Mouse (Mus musculus) gastrocnemius, adult 18-20 months (tissue): ENCODE results near the gene Gm36176. TPM values are rescaled to one million over a fixed set of nuclear protein-coding genes. Genes with fewer than 3 reads are reported as not detected.

Experiments used
- DNase-seq: peaks from one replicate; pipeline ENCODE4 v3.0.0; 2021; ENCODE audit warnings: low spot score
- total RNA-seq, 2 experiments: library from RNA; stranded (reverse); gene quantifications; 2 replicates each; pipeline ENCODE4 v1.2.3; 2021

Gene Gm36176
- total RNA-seq, 2 experiments from 2014 or later, result not detected

GRCm38 (mm10) chr10:77880305-77880704, 33.7 kb downstream of the Gm36176 start:
- DNase-seq, result no peak

DNA sequence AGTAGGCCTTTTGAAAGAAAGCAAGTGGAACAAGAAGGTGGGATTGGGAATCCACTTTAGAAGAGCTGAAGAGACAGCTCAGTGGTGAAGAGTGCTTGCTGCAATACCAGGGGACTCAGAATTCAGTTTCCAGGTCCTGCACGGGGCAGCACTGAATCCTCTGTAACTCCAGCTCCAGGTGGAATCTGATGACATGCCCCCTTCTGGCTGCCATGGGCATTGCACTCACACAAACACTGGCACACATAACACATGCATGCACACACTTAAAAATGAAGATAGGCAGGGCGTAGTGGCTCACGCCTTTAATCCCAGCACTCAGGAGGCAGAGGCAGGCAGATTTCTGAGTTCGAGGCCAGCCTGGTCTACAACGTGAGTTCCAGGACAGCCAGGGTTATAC, 36.0 kb downstream of the Gm36176 start:
- no peak for DNase-seq

DNA sequence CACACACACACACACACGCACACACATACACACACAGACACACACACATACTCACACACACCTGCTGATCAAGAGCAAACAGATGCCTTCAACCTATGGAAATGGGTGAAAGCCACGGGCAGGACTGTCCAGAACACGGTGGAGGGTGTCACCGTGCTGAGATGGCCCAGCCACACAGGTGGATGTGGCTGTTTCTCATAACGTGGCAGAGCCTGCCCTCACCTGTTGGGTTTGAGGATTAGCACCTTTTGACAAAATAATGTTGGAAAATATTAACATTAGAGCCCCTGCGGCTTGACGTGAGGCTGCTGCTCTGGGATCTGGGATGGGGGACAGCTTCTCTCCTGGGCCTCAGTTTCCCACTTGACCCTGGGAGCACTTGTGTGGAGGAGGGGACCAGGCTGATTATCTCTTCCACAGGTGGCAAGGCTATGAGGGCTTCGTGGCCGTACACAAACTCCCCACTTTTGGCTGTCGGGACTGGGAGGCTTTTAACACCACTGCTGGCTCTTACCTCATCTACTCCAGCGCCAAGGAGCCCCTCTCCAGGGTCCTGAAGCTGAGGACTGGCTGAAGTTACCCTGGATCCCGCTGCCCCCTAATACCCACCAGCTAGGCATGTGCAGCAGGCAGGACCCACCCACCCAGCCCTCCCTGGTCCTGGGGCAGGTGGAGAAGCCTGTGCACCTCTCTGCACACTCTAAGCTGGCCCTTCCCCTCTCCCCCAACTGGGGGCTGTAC, 39.6 kb downstream of the Gm36176 start:
- DNase-seq, result no peak

GRCm38 (mm10) chr10:77890987-77891565, 44.5 kb downstream of the Gm36176 start:
- DNase-seq, result no peak

DNA sequence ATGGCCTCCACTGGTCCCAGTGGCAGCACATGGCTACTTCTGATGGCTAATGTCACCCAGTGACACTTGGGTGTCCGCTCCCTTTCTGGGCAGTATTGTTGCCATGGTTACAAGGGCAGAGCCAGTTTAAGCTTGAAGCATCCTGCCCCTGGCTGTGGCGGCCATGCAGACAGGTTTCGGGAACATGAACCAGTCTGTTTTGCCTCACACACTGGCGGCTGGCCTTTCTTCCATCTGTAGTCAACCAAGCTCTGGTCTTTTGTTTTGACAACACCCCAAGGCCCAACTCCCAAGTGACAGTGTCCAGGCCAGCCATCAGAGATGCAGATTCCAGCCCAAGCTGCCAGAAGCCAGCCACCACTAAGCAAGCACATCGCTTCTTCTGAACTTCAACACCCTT, 49.0 kb downstream of the Gm36176 start:
- DNase-seq, result no peak

Other genes with a start within 250 kb of the Gm36176 start
- 10 to 100 TPM; 44.5 to 47.4 TPM for gene Sumo3, start 240.7 kb upstream of the Gm36176 start, total RNA-seq
- gene Gm49325, start 240.6 kb upstream of the Gm36176 start, total RNA-seq, result 10 to 100 TPM in 1 of 2 experiments, 1 to 10 TPM in 1; 8.6 to 11.4 TPM
- gene Ube2g2, start 224.5 kb upstream of the Gm36176 start, total RNA-seq, result 100 to 1,000 TPM in 1 of 2 experiments, 10 to 100 TPM in 1; 96.1 to 101 TPM
- not detected for gene Tspear, start 160.2 kb upstream of the Gm36176 start, total RNA-seq
- gene Gm19402, start 156.0 kb upstream of the Gm36176 start, total RNA-seq, result not detected
- not detected for gene Gm9508, start 149.6 kb upstream of the Gm36176 start, total RNA-seq
- gene Gm10272, start 140.2 kb upstream of the Gm36176 start, total RNA-seq, result not detected
- gene Gm10024, start 135.3 kb upstream of the Gm36176 start, total RNA-seq, result not detected
- gene Gm10142, start 131.0 kb upstream of the Gm36176 start, total RNA-seq, result not detected
- not detected for gene Krtap12-1, start 126.2 kb upstream of the Gm36176 start, total RNA-seq
- gene Gm10100, start 120.3 kb upstream of the Gm36176 start, total RNA-seq, result not detected
- not detected for gene Gm18596, start 104.2 kb upstream of the Gm36176 start, total RNA-seq
- not detected for gene Gm9736, start 95.4 kb upstream of the Gm36176 start, total RNA-seq
- not detected for gene Gm3233, start 87.1 kb upstream of the Gm36176 start, total RNA-seq
- not detected for gene Gm3238, start 75.5 kb upstream of the Gm36176 start, total RNA-seq
- gene Gm7138, start 69.9 kb upstream of the Gm36176 start, total RNA-seq, result not detected
- gene Gm3250, start 64.3 kb upstream of the Gm36176 start, total RNA-seq, result not detected
- not detected for gene Gm7137, start 58.6 kb upstream of the Gm36176 start, total RNA-seq
- gene Gm9639, start 51.7 kb upstream of the Gm36176 start, total RNA-seq, result not detected
- not detected for gene Gm19668, start 47.7 kb upstream of the Gm36176 start, total RNA-seq
- gene Gm9507, start 35.0 kb upstream of the Gm36176 start, total RNA-seq, result not detected
- not detected for gene Gm2696, start 32.1 kb upstream of the Gm36176 start, total RNA-seq
- not detected for gene Krtap10-4, start 19.7 kb upstream of the Gm36176 start, total RNA-seq
- not detected for gene Krtap10-10, start 10.9 kb upstream of the Gm36176 start, total RNA-seq
- not detected for gene Gm10318, start 6.1 kb downstream of the Gm36176 start, total RNA-seq
- gene Gm3285, start 15.2 kb downstream of the Gm36176 start, total RNA-seq, result not detected
- under 1 TPM; 0.23 to 0.28 TPM for gene Lrrc3, start 55.7 kb downstream of the Gm36176 start, total RNA-seq
- gene Trpm2, start 123.8 kb downstream of the Gm36176 start, total RNA-seq, result under 1 TPM; 0.07 to 0.26 TPM
- 1 to 10 TPM; 4.1 to 4.6 TPM for gene 1810043G02Rik, start 131.7 kb downstream of the Gm36176 start, total RNA-seq
- 1 to 10 TPM; 5.9 to 7.0 TPM for gene Pfkl, start 163.3 kb downstream of the Gm36176 start, total RNA-seq
- not detected for gene Dnmt3l, start 195.1 kb downstream of the Gm36176 start, total RNA-seq
- gene Aire, start 196.8 kb downstream of the Gm36176 start, total RNA-seq, result not detected
- gene Icosl, start 222.5 kb downstream of the Gm36176 start, total RNA-seq, result 1 to 10 TPM; 1.3 to 1.5 TPM